14 mouse cellular contexts compared by ENCODE assay signal in genomic region chr1:56286386-56287045, GRCm38 (mm10).
DNase-seq lines count a peak whose midpoint lies in the region; TF ChIP-seq lines count a peak whose summit lies in the region.
"Had no signal": no experiment of that assay in that cellular context is flagged by ENCODE, and none has a peak within 500 bp of the region (broad histone marks: within the 10 kb centered on the region; RNA-seq: fewer than 3 reads in every experiment).

No protein-coding gene starts in this region.

- no peaks in the 10 kb centered on the region for H3K9me3 ChIP-seq in forebrain, embryonic 10.5 days
- H3K9me3 ChIP-seq: embryonic facial prominence, embryonic 12.5 days; heart, embryonic 15.5 days; hindbrain, embryonic 12.5 days; limb, embryonic 15.5 days; midbrain, embryonic 10.5 days had no signal

- peak; percentile 74 for DNase-seq in heart, adult 11 months
- DNase-seq in heart, adult 2 months, result no peak
- DNase-seq in embryo, embryonic 10.5 days (ENCODE audit: low spot score), result peak; percentile 59
- DNase-seq in kidney, adult 18-20 months, result peak; percentile 18
- peak; percentile 57 for DNase-seq in kidney, postnatal 14 days
- no peak for DNase-seq in forebrain, embryonic 10.5 days (ENCODE audit: extremely low spot score, low spot score)
- no peak for DNase-seq in ovary, postnatal 36 days (ENCODE audit: low spot score)
- DNase-seq: cerebellum, adult 9-11 months; lung, postnatal 10 days had no signal

- intact Hi-C loops in heart, adult 2 months (cut with DNase I), result no loop called here

- no peak overlapping the region for H3K27ac ChIP-seq in heart, adult 2 months
- H3K27ac ChIP-seq in forebrain, embryonic 10.5 days, result no peak overlapping the region
- H3K27ac ChIP-seq: embryonic facial prominence, embryonic 12.5 days; heart, embryonic 15.5 days; hindbrain, embryonic 12.5 days; limb, embryonic 15.5 days; midbrain, embryonic 10.5 days had no signal

- H3K79me2 ChIP-seq in heart, adult 2 months (replicated peaks; ENCODE audit: control insufficient read depth, insufficient read depth, low read length), result no peaks in the 10 kb centered on the region

- no peak for TF ChIP-seq EP300 in heart, adult 2 months (IDR thresholded peaks at IDR 0.05; ENCODE audit: insufficient read depth, low read depth, low read length)

- H3K9ac ChIP-seq in heart, adult 2 months (ENCODE audit: low read depth, low read length), result no peak overlapping the region
- H3K9ac ChIP-seq: embryonic facial prominence, embryonic 12.5 days; heart, embryonic 15.5 days; hindbrain, embryonic 12.5 days; limb, embryonic 15.5 days had no signal

- no peaks in the 10 kb centered on the region for H3K36me3 ChIP-seq in heart, adult 2 months (ENCODE audit: control insufficient read depth, insufficient read depth, low read length)
- no peaks in the 10 kb centered on the region for H3K36me3 ChIP-seq in forebrain, embryonic 10.5 days (replicated peaks)
- H3K36me3 ChIP-seq: embryonic facial prominence, embryonic 12.5 days; heart, embryonic 15.5 days; hindbrain, embryonic 12.5 days; limb, embryonic 15.5 days; midbrain, embryonic 10.5 days had no signal

- no peaks in the 10 kb centered on the region for H3K4me1 ChIP-seq in heart, adult 2 months (ENCODE audit: control insufficient read depth, insufficient read depth, low read length)
- no peaks in the 10 kb centered on the region for H3K4me1 ChIP-seq in forebrain, embryonic 10.5 days
- H3K4me1 ChIP-seq: heart, embryonic 15.5 days; hindbrain, embryonic 12.5 days; limb, embryonic 15.5 days; midbrain, embryonic 10.5 days had no signal

- no peak for TF ChIP-seq POLR2A in heart, adult 2 months (IDR thresholded peaks at IDR 0.05; ENCODE audit: insufficient read depth, low read depth, low read length)

- no peak for TF ChIP-seq CTCF in heart, adult 2 months (IDR thresholded peaks at IDR 0.05)

- 49% methylated on average over 12 of the region's 12 CpGs for WGBS in heart, adult 2 months
- WGBS in forebrain, embryonic 10.5 days, result 63% methylated on average over 12 of the region's 12 CpGs

- no peak overlapping the region for H3K4me3 ChIP-seq in heart, adult 2 months
- H3K4me3 ChIP-seq in forebrain, embryonic 10.5 days, result no peak overlapping the region
- H3K4me3 ChIP-seq: embryonic facial prominence, embryonic 12.5 days; heart, embryonic 15.5 days; hindbrain, embryonic 12.5 days; limb, embryonic 15.5 days; midbrain, embryonic 10.5 days had no signal

- no peaks in the 10 kb centered on the region for H3K27me3 ChIP-seq in heart, adult 2 months (ENCODE audit: control insufficient read depth, insufficient read depth, low read length)
- H3K27me3 ChIP-seq in forebrain, embryonic 10.5 days (ENCODE audit: poor library complexity, severe bottlenecking), result no peaks in the 10 kb centered on the region
- H3K27me3 ChIP-seq: heart, embryonic 15.5 days; hindbrain, embryonic 12.5 days; limb, embryonic 15.5 days had no signal

Comparison
In these comparisons a context has a peak if more than half of its experiments do, and no peak if none do; other contexts are left out.
1. DNase-seq: peak in heart, adult 11 months (single experiment), embryo, embryonic 10.5 days (single experiment), kidney, adult 18-20 months (single experiment) and kidney, postnatal 14 days (single experiment); none in heart, adult 2 months (0 of 2), forebrain, embryonic 10.5 days (single experiment) and ovary, postnatal 36 days (single experiment).